In genomic region chr13:20061031-20061430, GRCm38 (mm10) we compare ENCODE assay signal across 10 mouse cellular contexts.
"Had no signal": no experiment of that assay in that cellular context is flagged by ENCODE, and none has a peak within 500 bp of the region (broad histone marks: within the 10 kb centered on the region; RNA-seq: fewer than 3 reads in every experiment).

No protein-coding gene starts in this region.

- H3K4me1 ChIP-seq: liver, embryonic 13.5 days had no signal

- H3K36me3 ChIP-seq: liver, embryonic 13.5 days had no signal

- DNase-seq: kidney, postnatal 14 days; kidney, postnatal 4 days; liver, embryonic 13.5 days; lung, adult 2 months; lung, postnatal 14 days; lung, postnatal 4 days; midbrain, embryonic 14.5 days; thymus, adult 18-20 months; thymus, postnatal 36 days had no signal

- H3K9me3 ChIP-seq: liver, embryonic 13.5 days had no signal

- H3K4me2 ChIP-seq: liver, embryonic 13.5 days; midbrain, embryonic 11.5 days had no signal

- H3K27me3 ChIP-seq: liver, embryonic 13.5 days had no signal

- H3K9ac ChIP-seq: liver, embryonic 13.5 days had no signal

- H3K4me3 ChIP-seq: liver, embryonic 13.5 days had no signal

- H3K27ac ChIP-seq: liver, embryonic 13.5 days had no signal
